Mouse (Mus musculus) MN1 (cell line): ENCODE measurements around the gene Hcn1.
A peak's percentile ranks its signal among the peaks of the same experiment; 100 is the strongest.

Source experiments
- DNase-seq: peaks from one replicate; pipeline ENCODE4 v3.0.0-alpha.2; 2016; ENCODE audit warnings: low spot score

Gene Hcn1

GRCm38 (mm10) chr13:117602181-117602580 lies at the start of gene Hcn1:
TSS of gene Hcn1 (plus strand) at chr13:117602320.
- peak; percentile 45 for DNase-seq

GRCm38 (mm10) chr13:117567251-117567650 lies 34.9 kb upstream of the Hcn1 start:
- DNase-seq: no peak

GRCm38 (mm10) chr13:117571747-117572146 lies 30.4 kb upstream of the Hcn1 start:
- DNase-seq: no peak

- no peak for DNase-seq
These were observed 7.5 kb upstream of the Hcn1 start for GRCm38 (mm10) chr13:117594494-117595182.

GRCm38 (mm10) chr13:117595183-117595532 lies 7.0 kb upstream of the Hcn1 start:
- no peak for DNase-seq

- no peak for DNase-seq
These were observed 672 bp upstream of the Hcn1 start for GRCm38 (mm10) chr13:117601331-117601965.

- DNase-seq: no peak
These were observed 668 bp downstream of the Hcn1 start for GRCm38 (mm10) chr13:117602617-117603358.

- no peak for DNase-seq
These were observed 1.3 kb downstream of the Hcn1 start for GRCm38 (mm10) chr13:117603421-117603820.

- DNase-seq: no peak
These were observed 2.0 kb downstream of the Hcn1 start for GRCm38 (mm10) chr13:117604073-117604472.

- DNase-seq: no peak
These were observed 3.0 kb downstream of the Hcn1 start for GRCm38 (mm10) chr13:117604971-117605750.

- no peak for DNase-seq
These were observed 9.8 kb downstream of the Hcn1 start for GRCm38 (mm10) chr13:117611881-117612280.

GRCm38 (mm10) chr13:117619544-117619943 lies 17.4 kb downstream of the Hcn1 start:
- DNase-seq: no peak

- no peak for DNase-seq
These were observed 55.4 kb downstream of the Hcn1 start for GRCm38 (mm10) chr13:117657501-117657900.

- DNase-seq: no peak
These were observed 56.5 kb downstream of the Hcn1 start for GRCm38 (mm10) chr13:117658414-117659175.

- DNase-seq: no peak
These were observed 57.4 kb downstream of the Hcn1 start for GRCm38 (mm10) chr13:117659511-117659910.

- no peak for DNase-seq
These were observed 60.5 kb downstream of the Hcn1 start for GRCm38 (mm10) chr13:117662661-117663060.

- no peak for DNase-seq
These were observed 67.2 kb downstream of the Hcn1 start for GRCm38 (mm10) chr13:117669303-117669702.

GRCm38 (mm10) chr13:117671851-117672250 lies 69.7 kb downstream of the Hcn1 start:
- no peak for DNase-seq

- no peak for DNase-seq
These were observed 74.3 kb downstream of the Hcn1 start for GRCm38 (mm10) chr13:117676418-117676817.

- DNase-seq: no peak
These were observed 85.5 kb downstream of the Hcn1 start for GRCm38 (mm10) chr13:117687670-117688069.

- no peak for DNase-seq
These were observed 92.7 kb downstream of the Hcn1 start for GRCm38 (mm10) chr13:117694729-117695332.
